Mouse (Mus musculus) hindbrain, embryonic 15.5 days (tissue): ENCODE measurements around the gene Gipc3. TPM values are rescaled to one million over a fixed set of nuclear protein-coding genes. Genes with fewer than 3 reads are reported as not detected.

Experiments
- ATAC-seq: fragments of 200-750 bp; cut with Nextera tagmentation; 2 replicates; pipeline ENCODE4 v1.8.0; 2017; ENCODE audit warnings: low read depth, moderate number of reproducible peaks, moderate TSS enrichment; ENCODE audit not compliant: low FRiP score
- H3K27ac ChIP-seq: fragments of 300-500 bp; sonication (generic); replicated peaks from 2 replicates; pipeline ENCODE4 v1.5.1; 2015; ENCODE audit warnings: mild to moderate bottlenecking, inconsistent platforms
- H3K27me3 ChIP-seq: fragments of 300-500 bp; sonication (generic); 2 replicates; pipeline ENCODE4 v1.6.1; 2015; ENCODE audit warnings: control low read depth, inconsistent platforms
- H3K36me3 ChIP-seq: fragments of 300-500 bp; sonication (generic); 2 replicates; pipeline ENCODE4 v1.6.1; 2015; ENCODE audit warnings: control low read depth, inconsistent platforms
- H3K4me1 ChIP-seq: fragments of 300-500 bp; sonication (generic); replicated peaks from 2 replicates; pipeline ENCODE4 v1.6.1; 2015; ENCODE audit warnings: control low read depth, inconsistent platforms
- H3K4me2 ChIP-seq: fragments of 300-500 bp; sonication (generic); 2 replicates; pipeline ENCODE4 v1.6.1; 2015; ENCODE audit warnings: moderate library complexity, mild to moderate bottlenecking, inconsistent platforms
- H3K4me3 ChIP-seq: fragments of 300-500 bp; sonication (generic); 2 replicates; pipeline ENCODE4 v1.5.1; 2015; ENCODE audit warnings: mild to moderate bottlenecking, inconsistent platforms
- H3K9ac ChIP-seq: fragments of 300-500 bp; sonication (generic); 2 replicates; pipeline ENCODE4 v1.6.1; 2015; ENCODE audit warnings: inconsistent platforms
- H3K9me3 ChIP-seq: fragments of 300-500 bp; sonication (generic); 2 replicates; pipeline ENCODE4 v1.6.1; 2016; ENCODE audit warnings: control low read depth, inconsistent platforms
- WGBS: fragments of 180-500 bp; shearing (Covaris S2); methylation state at CpG from one replicate; pipeline ENCODE4 v1.1.7; 2015; 5-methylcytosine and 5-hydroxymethylcytosine counted together
- polyA plus RNA-seq: library from polyadenylated mRNA; unstranded; fragments of >200 nt; fragmentation: Nextera tagmentation; extraction: Ambion mirVana; gene quantifications from 2 replicates; pipeline ENCODE4 v1.2.1, GENCODE M21; 2015

Gene Gipc3
- polyA plus RNA-seq, 1 experiment from 2014 or later = not detected

- Histone ChIP-seq H3K27ac (no peak overlapping the region), H3K27me3 (peaks cover 18% of the 10 kb centered on the region), H3K9me3 (no peaks in the 10 kb centered on the region), H3K36me3 (peaks cover 36% of the 10 kb centered on the region), H3K9ac (no peak overlapping the region), H3K4me3 (no peak overlapping the region), H3K4me1 (peaks cover 25% of the 10 kb centered on the region), H3K4me2 (no peak overlapping the region)
- ATAC-seq = 0 out of 2 replicates have a peak, but pooled peaks have one; percentile 5
- 44% methylated on average over 4 of the region's 4 CpGs for WGBS
Measured at GRCm38 (mm10) chr10:81365073-81365472, 22.0 kb upstream of the Gipc3 start.

- H3K4me1 ChIP-seq = peaks cover 29% of the 10 kb centered on the region
- H3K27ac ChIP-seq = no peak overlapping the region
- H3K4me3 ChIP-seq = peak overlapping the region; percentile 21; the same call in 1 of the 2 replicates
- 0 out of 2 replicates have a peak, but pooled peaks have one; percentile 8 for ATAC-seq
- H3K9ac ChIP-seq = no peak overlapping the region
- H3K9me3 ChIP-seq = no peaks in the 10 kb centered on the region
- H3K36me3 ChIP-seq = peaks cover 32% of the 10 kb centered on the region
- peak overlapping the region; percentile 50 for H3K4me2 ChIP-seq
- H3K27me3 ChIP-seq = peaks cover 18% of the 10 kb centered on the region
- 13% methylated on average over 26 of the region's 28 CpGs for WGBS
Measured at GRCm38 (mm10) chr10:81364666-81365065, 21.6 kb upstream of the Gipc3 start.

DNA sequence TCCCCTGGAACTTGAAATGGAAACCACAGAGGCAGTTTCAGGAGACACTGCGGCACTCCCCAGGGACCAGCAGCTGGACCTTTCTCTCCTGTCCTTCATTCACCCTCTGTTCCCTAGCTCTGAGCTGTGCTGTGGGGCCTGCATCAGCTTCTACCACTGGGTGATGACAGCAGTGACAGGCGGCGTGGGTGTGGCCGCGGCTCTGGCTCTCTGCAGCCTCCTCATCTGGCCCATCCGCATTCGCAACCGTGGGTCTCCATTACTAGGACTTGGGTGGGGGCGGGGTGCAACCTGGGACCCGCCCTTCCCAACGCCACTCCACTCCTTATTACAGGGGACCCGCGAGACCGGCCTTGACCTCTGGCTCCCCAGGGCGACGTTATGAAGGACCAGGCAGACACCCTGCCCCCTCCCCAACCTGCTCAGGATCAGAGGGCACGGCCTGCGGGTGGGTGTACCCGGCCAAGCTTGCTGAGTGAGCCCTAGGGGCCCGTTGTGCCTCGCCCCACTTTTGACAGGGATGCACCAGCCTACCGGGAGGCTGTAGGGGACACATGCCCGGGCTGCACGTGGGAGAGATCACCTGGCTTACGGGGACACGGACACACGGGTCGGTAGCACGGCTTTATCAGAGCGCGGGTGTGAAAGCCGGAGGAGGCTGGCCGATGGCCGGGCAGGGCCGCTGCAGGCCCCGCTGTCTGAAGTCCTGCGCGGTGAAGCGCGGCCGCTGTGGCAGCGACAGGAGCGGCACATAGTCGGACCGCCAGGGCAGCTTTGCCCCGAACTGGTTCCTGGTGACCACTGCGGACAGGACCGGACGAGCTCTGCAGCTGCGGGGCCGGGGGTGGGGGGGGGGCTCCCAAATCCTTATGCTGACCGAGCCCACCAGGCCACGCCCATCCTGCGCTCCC, 20.6 kb upstream of the Gipc3 start:
- 12% methylated on average over 54 of the region's 54 CpGs for WGBS
- Histone ChIP-seq H3K4me1 (peaks cover 38% of the 10 kb centered on the region), H3K9ac (0 out of 2 replicates have a peak overlapping the region, but pooled peaks have one; percentile 19), H3K9me3 (no peaks in the 10 kb centered on the region), H3K4me3 (peak overlapping the region; percentile 21), H3K27ac (no peak overlapping the region), H3K4me2 (peak overlapping the region; percentile 50), H3K27me3 (peaks cover 18% of the 10 kb centered on the region), H3K36me3 (peaks cover 23% of the 10 kb centered on the region)
- ATAC-seq = no peak

DNA sequence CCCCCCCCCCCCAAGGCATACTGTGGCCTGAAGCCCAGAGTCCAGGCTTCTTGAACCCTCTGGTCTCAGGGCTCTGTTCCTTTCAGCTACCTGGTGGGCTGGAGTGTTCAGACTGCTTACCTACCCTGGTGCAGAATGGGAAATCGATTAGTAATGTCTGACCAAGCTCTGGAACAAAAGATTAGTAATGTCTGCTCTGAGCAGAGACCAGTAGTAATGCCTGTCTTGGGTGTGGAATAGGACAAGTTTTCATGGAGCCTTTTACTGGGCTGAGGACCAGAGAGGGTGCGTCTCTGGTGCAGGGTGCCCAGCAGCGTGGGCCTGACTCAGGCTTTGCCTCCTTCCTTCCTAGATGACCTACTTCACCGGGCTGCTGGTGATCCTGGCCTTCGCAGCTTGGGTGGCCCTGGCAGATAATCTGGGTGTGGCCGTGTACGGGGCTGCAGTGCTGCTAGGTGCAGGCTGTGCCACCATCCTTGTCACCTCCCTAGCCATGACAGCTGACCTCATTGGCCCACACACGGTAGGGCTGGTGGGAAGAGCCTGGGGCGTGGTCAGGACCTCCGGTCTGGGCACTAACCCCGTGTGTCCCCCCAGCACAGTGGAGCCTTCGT, 19.4 kb upstream of the Gipc3 start:
- Histone ChIP-seq H3K9ac (no peak overlapping the region), H3K27ac (no peak overlapping the region), H3K9me3 (no peaks in the 10 kb centered on the region), H3K4me3 (no peak overlapping the region), H3K27me3 (peaks cover 18% of the 10 kb centered on the region), H3K4me1 (peaks cover 47% of the 10 kb centered on the region), H3K36me3 (peaks cover 11% of the 10 kb centered on the region), H3K4me2 (no peak overlapping the region)
- WGBS = 77% methylated on average over 12 of the region's 12 CpGs
- ATAC-seq = no peak

DNA sequence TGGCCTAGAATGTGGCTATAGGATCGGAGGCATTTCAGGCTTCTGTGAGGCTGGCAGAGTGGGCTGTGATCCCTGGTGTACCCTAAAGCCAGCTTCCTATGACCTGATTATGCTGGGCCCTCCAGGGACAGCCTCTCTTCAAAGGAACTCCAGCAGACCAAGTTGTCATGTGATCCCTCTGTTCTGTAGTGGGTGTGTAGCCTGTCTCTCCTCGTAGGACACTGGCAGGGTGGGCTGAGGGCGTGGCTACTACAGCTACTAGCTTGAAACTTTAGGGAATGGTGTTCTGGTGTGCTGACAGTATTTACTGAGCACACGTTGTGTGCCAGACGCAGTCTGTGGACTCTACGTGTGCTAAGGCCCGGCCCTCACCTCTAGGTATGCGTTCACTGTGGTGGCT, 17.7 kb upstream of the Gipc3 start:
- ATAC-seq = no peak
- Histone ChIP-seq H3K4me1 (peaks cover 50% of the 10 kb centered on the region), H3K36me3 (no peaks in the 10 kb centered on the region; the same call in none of the 2 replicates), H3K27me3 (peaks cover 18% of the 10 kb centered on the region), H3K4me3 (no peak overlapping the region), H3K27ac (no peak overlapping the region), H3K9me3 (no peaks in the 10 kb centered on the region), H3K9ac (no peak overlapping the region), H3K4me2 (no peak overlapping the region)
- 76% methylated on average over 8 of the region's 8 CpGs for WGBS

DNA sequence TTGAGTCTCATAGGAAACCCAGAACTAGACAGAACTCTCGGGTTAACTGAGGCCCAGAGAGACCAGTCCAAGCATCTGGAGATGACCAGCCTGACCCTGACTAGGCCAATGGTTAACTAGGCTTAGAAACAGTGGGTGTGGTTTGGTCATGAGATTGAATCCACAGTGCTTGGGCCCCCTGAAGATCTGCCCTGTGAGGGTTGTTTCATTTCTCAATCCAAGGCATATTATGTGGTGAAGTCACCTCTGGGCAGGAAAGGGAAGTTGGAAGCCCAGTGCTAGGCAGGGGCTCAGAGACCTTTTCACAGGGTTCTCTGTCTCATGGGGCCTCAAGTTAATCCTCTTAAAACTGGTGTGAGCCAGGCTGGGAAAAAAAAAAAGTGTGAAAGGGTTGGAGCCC, 15.8 kb upstream of the Gipc3 start:
- Histone ChIP-seq H3K4me2 (peak overlapping the region; percentile 83), H3K4me3 (peak overlapping the region; percentile 92; the same call in 1 of the 2 replicates), H3K27ac (no peak overlapping the region), H3K4me1 (peaks cover 33% of the 10 kb centered on the region), H3K9me3 (no peaks in the 10 kb centered on the region), H3K27me3 (peaks cover 15% of the 10 kb centered on the region), H3K9ac (no peak overlapping the region; the same call in 1 of the 2 replicates), H3K36me3 (no peaks in the 10 kb centered on the region; the same call in none of the 2 replicates)
- WGBS = 37% methylated on average over 1 of the region's 1 CpGs
- ATAC-seq = no peak

GRCm38 (mm10) chr10:81358209-81358608, 15.1 kb upstream of the Gipc3 start:
- peak overlapping the region; percentile 92 for H3K4me3 ChIP-seq
- H3K9me3 ChIP-seq = no peaks in the 10 kb centered on the region
- no peak for ATAC-seq
- H3K4me2 ChIP-seq = peak overlapping the region; percentile 83
- H3K9ac ChIP-seq = peak overlapping the region; percentile 66
- no peak overlapping the region for H3K27ac ChIP-seq
- WGBS = 29% methylated on average over 4 of the region's 4 CpGs
- H3K4me1 ChIP-seq = peaks cover 27% of the 10 kb centered on the region
- H3K36me3 ChIP-seq = no peaks in the 10 kb centered on the region; the same call in none of the 2 replicates
- H3K27me3 ChIP-seq = peaks cover 9% of the 10 kb centered on the region

GRCm38 (mm10) chr10:81356991-81357844, 14.2 kb upstream of the Gipc3 start, which contains the start of gene Mfsd12:
Mfsd12 (plus strand) TSS chr10:81357491.
- Histone ChIP-seq H3K36me3 (no peaks in the 10 kb centered on the region), H3K4me1 (peaks cover 27% of the 10 kb centered on the region), H3K4me2 (peak within 1 kb of the TSS; percentile 83), H3K9ac (peak within 1 kb of the TSS; percentile 66), H3K4me3 (peak within 1 kb of the TSS; percentile 92), H3K27ac (no peak within 1 kb of the TSS; the same call in 1 of the 2 replicates), H3K9me3 (no peaks in the 10 kb centered on the region), H3K27me3 (no peaks in the 10 kb centered on the region)
- peak; percentile 91 for ATAC-seq
- WGBS = 2% methylated on average over 64 of the region's 79 CpGs

DNA sequence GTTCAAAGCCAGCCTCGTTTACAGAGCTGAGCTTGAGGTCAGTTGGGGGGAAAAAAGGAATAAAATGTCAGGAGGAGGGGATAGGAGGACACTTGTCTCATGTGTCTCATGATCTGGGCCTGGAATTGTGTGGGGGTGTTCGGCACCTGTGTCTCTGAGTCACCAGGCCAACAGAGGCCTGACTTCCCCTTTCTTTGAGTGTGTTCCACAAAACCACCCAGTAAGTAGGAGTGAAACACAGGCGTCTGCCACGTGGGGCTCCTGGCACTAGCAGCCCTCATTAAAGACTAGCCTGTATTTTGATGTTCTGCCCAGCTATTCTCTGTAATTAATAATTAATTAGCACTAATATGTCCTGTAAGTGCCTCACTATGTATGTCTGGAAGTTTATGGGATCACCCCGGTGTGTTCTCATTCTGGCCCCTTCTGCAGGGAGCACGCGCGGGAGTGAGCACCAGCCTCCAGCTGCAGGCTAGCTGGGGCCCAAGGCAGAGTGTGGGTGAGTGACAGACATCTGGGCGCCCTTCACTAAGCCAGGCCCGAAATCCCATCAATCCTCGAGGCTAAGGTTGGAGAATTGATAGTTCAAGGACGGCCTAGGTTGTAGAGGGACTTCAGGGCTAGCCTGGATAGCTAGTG, 13.4 kb upstream of the Gipc3 start:
- peak overlapping the region; percentile 83 for H3K4me2 ChIP-seq
- H3K4me3 ChIP-seq = peak overlapping the region; percentile 92
- no peaks in the 10 kb centered on the region for H3K27me3 ChIP-seq
- peaks cover 27% of the 10 kb centered on the region for H3K4me1 ChIP-seq
- H3K9me3 ChIP-seq = no peaks in the 10 kb centered on the region
- ATAC-seq = no peak
- no peaks in the 10 kb centered on the region for H3K36me3 ChIP-seq
- H3K9ac ChIP-seq = no peak overlapping the region
- 53% methylated on average over 12 of the region's 12 CpGs for WGBS
- H3K27ac ChIP-seq = no peak overlapping the region

GRCm38 (mm10) chr10:81355533-81355932, 12.5 kb upstream of the Gipc3 start:
- peaks cover 33% of the 10 kb centered on the region for H3K4me1 ChIP-seq
- no peak for ATAC-seq

More at GRCm38 (mm10) chr10:81355533-81355932, 12.5 kb upstream of the Gipc3 start:
- 78% methylated on average over 4 of the region's 4 CpGs for WGBS
- H3K27ac ChIP-seq = no peak overlapping the region
- no peaks in the 10 kb centered on the region for H3K27me3 ChIP-seq
- no peak overlapping the region for H3K9ac ChIP-seq
- no peak overlapping the region for H3K4me3 ChIP-seq
- no peaks in the 10 kb centered on the region for H3K9me3 ChIP-seq
- no peak overlapping the region for H3K4me2 ChIP-seq
- H3K36me3 ChIP-seq = no peaks in the 10 kb centered on the region
